Mouse (Mus musculus): ENCODE data around the gene Ly6g6e.

DNA sequence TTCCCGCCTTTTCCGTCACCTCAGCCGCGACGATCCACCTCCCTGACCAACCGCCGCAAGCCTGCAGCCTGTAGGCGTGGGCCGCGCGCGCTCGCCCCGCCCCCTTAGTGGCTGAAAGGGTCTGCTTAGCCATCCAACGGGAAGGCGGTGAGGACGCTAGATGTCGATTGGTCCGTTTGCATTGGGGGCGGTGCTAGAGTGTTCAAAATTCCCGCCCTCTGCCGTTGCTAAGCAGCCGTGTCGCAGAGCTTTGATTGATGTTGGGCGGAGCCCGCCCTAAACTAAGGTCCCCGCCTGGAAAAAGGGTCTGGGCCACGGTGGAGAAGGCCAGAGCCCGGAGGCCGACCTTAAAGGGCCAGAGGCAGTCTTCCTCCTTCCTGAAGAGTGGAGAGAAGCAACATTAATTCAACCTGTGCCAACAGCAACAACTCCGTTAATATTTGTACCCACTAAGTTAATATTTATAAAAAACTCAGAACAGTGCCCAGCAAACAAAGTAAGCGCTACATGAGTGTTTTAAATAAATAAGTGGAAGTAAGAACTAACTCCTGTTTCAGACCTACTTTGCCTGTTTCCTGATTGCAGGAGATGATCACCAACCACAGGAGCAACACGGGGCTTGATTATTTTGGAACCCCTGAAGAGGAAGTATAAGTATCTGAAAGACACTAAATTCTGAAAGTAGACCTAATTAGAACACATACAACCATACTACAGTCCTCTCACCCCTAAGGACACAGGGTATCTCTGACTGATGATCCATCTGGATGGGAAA, 29.8 kb upstream of the Ly6g6e start, which contains the start of gene Msh5:
- TF ChIP-seq CTCF (IDR thresholded peaks at IDR 0.05; ENCODE audit: borderline replicate concordance, extremely low read depth, insufficient read depth, insufficient read length) = no peak
- no peak for TF ChIP-seq POLR2A (IDR thresholded peaks at IDR 0.05; ENCODE audit: borderline replicate concordance, extremely low read depth, insufficient read depth, insufficient read length, poor library complexity, severe bottlenecking)

Data from brain, embryonic 14.5 days (tissue).